Mouse (Mus musculus) embryonic facial prominence, embryonic 13.5 days (tissue): ENCODE data around the gene Rap2a. TPM values are rescaled to one million over a fixed set of nuclear protein-coding genes. Genes with fewer than 3 reads are reported as not detected.

ENCODE experiments used
- ATAC-seq: fragments of 200-750 bp; cut with Nextera tagmentation; 2 replicates; pipeline ENCODE4 v1.8.0; 2017; ENCODE audit warnings: low read depth; ENCODE audit not compliant: insufficient number of reproducible peaks, insufficient read depth, low FRiP score, low TSS enrichment
- H3K27ac ChIP-seq: fragments of 300-500 bp; sonication (generic); 2 replicates; pipeline ENCODE4 v1.5.1; 2015; ENCODE audit warnings: moderate library complexity, mild to moderate bottlenecking, inconsistent platforms
- H3K27me3 ChIP-seq: fragments of 300-500 bp; sonication (generic); 2 replicates; pipeline ENCODE4 v1.6.1; 2015; ENCODE audit warnings: mild to moderate bottlenecking, inconsistent platforms
- H3K36me3 ChIP-seq: fragments of 300-500 bp; sonication (generic); 2 replicates; pipeline ENCODE4 v1.6.1; 2015; ENCODE audit warnings: mild to moderate bottlenecking, inconsistent platforms
- H3K4me1 ChIP-seq: fragments of 300-500 bp; sonication (generic); 2 replicates; pipeline ENCODE4 v1.6.1; 2015; ENCODE audit warnings: inconsistent platforms
- H3K4me2 ChIP-seq: fragments of 300-500 bp; sonication (generic); 2 replicates; pipeline ENCODE4 v1.6.1; 2015; ENCODE audit warnings: moderate library complexity, mild to moderate bottlenecking, inconsistent platforms
- H3K4me3 ChIP-seq: fragments of 300-500 bp; sonication (generic); 2 replicates; pipeline ENCODE4 v1.5.1; 2015; ENCODE audit warnings: mild to moderate bottlenecking, inconsistent platforms
- H3K9ac ChIP-seq: fragments of 300-500 bp; sonication (generic); 2 replicates; pipeline ENCODE4 v1.6.1; 2015; ENCODE audit warnings: mild to moderate bottlenecking, inconsistent platforms
- H3K9me3 ChIP-seq: fragments of 300-500 bp; sonication (generic); 2 replicates; pipeline ENCODE4 v1.6.1; 2016; ENCODE audit warnings: inconsistent platforms
- WGBS: fragments of 180-500 bp; shearing (Covaris S2); methylation state at CpG from one replicate; pipeline ENCODE4 v1.1.7; 2015; ENCODE audit warnings: mixed read lengths; 5-methylcytosine and 5-hydroxymethylcytosine counted together
- polyA plus RNA-seq: library from polyadenylated mRNA; unstranded; fragments of >200 nt; fragmentation: Nextera tagmentation; extraction: Ambion mirVana; gene quantifications from 2 replicates; pipeline ENCODE4 v1.2.1, GENCODE M21; 2015

Rap2a gene
- polyA plus RNA-seq, 1 experiment from 2014 or later = 7.8 TPM

DNA sequence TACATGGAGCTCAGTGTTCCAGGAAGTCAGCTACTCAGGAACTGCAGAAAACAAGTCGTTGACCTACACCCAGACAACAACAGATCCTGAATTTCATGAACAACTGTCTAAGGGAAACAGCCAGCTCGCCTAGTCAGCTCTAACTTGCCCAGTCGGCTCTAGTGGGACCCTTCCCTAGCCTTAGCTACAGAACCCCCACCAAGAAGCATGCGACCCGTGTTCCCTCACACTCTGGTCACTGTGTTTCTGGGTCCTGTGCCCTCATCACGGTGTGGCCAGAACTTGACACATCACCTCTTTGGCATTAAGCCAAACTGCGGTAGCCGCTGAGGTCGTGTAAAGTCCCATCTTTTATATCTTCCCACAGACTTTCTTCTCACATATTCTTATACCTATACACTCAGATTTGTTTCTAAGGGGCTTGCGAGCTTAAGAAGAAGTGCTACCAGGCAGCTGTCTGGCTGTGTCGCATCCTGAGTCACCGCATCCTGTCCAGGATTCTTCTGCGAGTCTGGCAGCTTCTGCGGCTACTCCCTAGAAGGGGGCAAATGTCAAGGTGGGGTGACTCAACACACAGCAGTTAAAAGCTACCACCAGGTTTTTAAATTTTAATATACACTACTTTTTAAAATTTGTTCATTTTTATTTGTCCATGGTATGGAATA is 9.0 kb upstream of the Rap2a start:
- H3K27me3 ChIP-seq = no peaks in the 10 kb centered on the region
- H3K27ac ChIP-seq = no peak overlapping the region
- H3K4me1 ChIP-seq = no peaks in the 10 kb centered on the region
- no peaks in the 10 kb centered on the region for H3K9me3 ChIP-seq
- 88% methylated on average over 14 of the region's 14 CpGs for WGBS
- no peak for ATAC-seq
- H3K36me3 ChIP-seq = no peaks in the 10 kb centered on the region
- H3K4me2 ChIP-seq = no peak overlapping the region
- no peak overlapping the region for H3K4me3 ChIP-seq
- no peak overlapping the region for H3K9ac ChIP-seq

DNA sequence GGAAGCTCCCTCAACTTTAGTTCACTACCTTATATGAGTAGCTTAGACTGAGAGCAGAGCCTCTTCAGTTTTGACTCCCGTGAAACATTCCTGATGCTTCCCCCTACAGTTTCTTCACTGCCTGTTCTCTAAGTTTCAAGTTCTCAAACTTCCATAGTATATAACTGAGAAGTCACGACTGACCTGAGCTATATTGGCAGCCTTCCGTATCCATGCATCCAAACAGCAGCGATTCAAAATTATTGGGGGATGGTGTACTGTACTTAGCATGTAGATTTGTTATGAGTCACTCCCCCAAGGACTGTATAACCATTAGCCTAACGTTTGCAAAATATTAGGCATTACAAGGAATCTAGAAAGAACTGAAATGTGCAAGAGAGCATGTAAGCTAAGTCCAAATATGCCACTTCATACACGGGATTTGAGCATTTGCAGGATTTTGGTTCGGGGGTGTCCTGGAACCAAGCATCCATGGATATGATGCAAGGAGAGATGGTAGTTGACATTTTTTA is 2.0 kb upstream of the Rap2a start:
- H3K9ac ChIP-seq = no peak overlapping the region
- WGBS = 67% methylated on average over 7 of the region's 7 CpGs
- peaks cover 9% of the 10 kb centered on the region for H3K4me1 ChIP-seq
- H3K4me3 ChIP-seq = 0 out of 2 replicates have a peak overlapping the region, but pooled peaks have one; percentile 83
- no peaks in the 10 kb centered on the region for H3K36me3 ChIP-seq
- no peak overlapping the region for H3K27ac ChIP-seq
- H3K4me2 ChIP-seq = peak overlapping the region; percentile 67
- no peak for ATAC-seq
- no peaks in the 10 kb centered on the region for H3K9me3 ChIP-seq
- no peaks in the 10 kb centered on the region for H3K27me3 ChIP-seq

DNA sequence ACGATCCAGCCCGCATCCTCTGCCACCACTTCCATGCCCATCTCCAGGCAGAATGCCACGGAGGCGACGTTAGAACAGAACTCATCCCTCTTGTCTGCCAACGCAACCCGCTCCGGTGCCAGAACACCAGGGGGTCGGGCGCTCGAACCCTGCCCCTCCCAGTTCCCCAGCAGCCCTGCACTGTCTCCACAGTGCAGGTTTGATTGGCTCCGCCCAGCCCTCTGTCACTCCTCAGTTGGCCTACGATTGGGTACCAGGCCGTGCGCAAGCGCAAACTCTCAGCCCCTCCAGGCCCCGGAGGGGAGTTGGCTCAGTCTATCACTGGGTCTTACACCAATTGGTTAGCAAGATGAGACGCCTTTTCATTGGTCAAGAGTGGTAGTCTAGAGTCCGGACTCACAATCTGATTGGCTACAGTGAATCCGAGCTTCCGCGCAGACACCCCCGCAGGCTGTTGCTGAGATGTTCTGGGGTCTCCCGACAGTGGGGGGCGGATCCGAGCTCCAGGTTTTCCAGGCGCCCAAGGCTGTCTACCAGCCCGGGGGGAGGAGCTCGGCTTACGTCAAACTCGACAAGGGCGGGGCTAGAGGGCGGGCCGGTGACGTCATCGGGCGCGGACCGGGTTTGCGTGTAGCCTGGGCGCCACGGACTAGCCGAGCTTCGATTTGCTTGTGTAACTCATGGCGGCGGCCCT is 809 bp upstream of the Rap2a start:
- Histone ChIP-seq H3K27ac (peak overlapping the region; percentile 95), H3K4me3 (peak overlapping the region; percentile 83), H3K9ac (peak overlapping the region; percentile 89), H3K9me3 (no peaks in the 10 kb centered on the region), H3K4me2 (peak overlapping the region; percentile 67), H3K4me1 (peaks cover 9% of the 10 kb centered on the region), H3K27me3 (no peaks in the 10 kb centered on the region), H3K36me3 (peaks cover 3% of the 10 kb centered on the region; the same call in 1 of the 2 replicates)
- ATAC-seq = peak; percentile 97
- under 1% methylated on average over 46 of the region's 46 CpGs for WGBS

DNA sequence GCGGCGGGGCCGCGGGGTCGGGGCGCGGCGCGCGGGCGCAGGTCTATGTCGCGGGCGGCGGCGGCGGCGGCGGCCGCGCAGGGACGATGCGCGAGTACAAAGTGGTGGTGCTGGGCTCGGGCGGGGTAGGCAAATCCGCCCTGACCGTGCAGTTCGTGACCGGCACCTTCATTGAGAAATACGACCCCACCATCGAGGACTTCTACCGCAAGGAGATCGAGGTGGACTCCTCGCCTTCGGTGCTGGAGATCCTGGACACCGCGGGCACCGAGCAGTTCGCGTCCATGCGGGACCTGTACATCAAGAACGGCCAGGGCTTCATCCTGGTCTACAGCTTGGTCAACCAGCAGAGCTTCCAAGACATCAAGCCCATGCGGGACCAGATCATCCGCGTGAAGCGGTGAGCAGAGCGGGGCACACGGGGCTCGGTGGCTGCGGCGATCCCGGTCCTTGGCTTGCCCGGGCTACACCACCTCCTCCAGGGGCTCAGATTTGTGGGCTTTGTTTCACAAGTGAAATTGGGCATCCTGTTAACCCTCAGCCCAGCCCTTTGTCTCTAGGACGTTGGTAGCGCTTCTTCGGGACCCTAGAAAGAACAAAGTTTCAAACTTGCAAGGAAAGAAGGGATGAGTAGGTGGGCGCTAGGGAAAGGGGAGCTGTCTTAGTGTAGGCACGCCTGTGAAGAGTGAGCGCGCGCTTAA is 547 bp downstream of the Rap2a start:
- Histone ChIP-seq H3K4me3 (peak overlapping the region; percentile 83), H3K4me1 (peaks cover 9% of the 10 kb centered on the region), H3K9ac (peak overlapping the region; percentile 89), H3K27ac (peak overlapping the region; percentile 95), H3K36me3 (peaks cover 7% of the 10 kb centered on the region; the same call in 1 of the 2 replicates), H3K9me3 (no peaks in the 10 kb centered on the region), H3K4me2 (peak overlapping the region; percentile 67), H3K27me3 (no peaks in the 10 kb centered on the region)
- no peak; the same call in 1 of the 2 replicates for ATAC-seq
- under 1% methylated on average over 62 of the region's 62 CpGs for WGBS

DNA sequence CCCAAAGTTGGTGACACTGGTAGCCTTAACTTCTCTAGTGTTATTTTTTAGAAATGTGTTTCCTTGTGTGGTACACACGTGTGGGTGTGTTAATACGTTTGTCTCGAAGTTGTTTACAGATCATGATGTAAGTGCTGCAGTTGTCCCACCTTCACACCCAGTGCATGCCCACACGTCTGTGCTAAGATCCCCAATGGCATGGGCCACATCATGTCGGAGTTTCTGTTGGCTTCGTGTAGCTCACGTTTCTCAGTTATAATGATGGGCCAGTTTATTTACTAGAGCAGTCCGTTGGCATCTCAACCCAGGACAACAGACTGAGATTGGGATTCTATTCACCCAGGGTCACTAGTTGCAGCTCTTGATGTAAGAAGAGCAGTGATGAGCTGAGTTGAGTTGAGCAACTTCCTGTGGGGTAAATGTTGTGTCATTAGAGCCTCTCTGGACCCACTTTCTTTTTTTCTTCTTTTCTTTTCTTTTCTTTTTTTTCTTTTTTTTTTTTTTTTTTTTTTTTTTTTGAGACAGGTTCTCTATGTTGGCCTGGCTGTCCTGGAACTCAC is 2.2 kb downstream of the Rap2a start:
- H3K27ac ChIP-seq = no peak overlapping the region
- 82% methylated on average over 8 of the region's 8 CpGs for WGBS
- no peak for ATAC-seq
- H3K9me3 ChIP-seq = no peaks in the 10 kb centered on the region
- peak overlapping the region; percentile 10; the same call in 1 of the 2 replicates for H3K4me3 ChIP-seq
- H3K27me3 ChIP-seq = no peaks in the 10 kb centered on the region
- no peak overlapping the region for H3K9ac ChIP-seq
- H3K4me2 ChIP-seq = peak overlapping the region; percentile 67
- H3K4me1 ChIP-seq = peaks cover 9% of the 10 kb centered on the region
- peaks cover 10% of the 10 kb centered on the region; the same call in 1 of the 2 replicates for H3K36me3 ChIP-seq

DNA sequence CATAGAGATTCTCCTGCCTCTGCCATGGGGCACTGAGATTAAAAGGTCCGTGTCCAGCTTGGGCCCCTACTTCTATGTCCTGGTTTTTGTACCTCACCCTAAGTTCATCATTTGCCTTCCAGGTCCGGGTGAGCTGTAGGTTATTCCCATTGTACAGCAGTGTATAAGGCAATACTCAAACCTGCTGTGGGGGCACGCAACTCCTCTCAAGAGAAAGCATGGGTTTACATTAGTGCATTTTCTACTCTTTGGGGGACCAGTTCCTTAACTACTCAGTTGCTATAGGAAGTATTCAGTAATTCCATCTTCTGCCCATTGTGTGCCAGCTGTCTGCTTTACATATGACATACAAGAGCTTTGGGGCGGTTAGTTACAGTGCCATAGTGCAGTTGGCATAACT is 2.7 kb downstream of the Rap2a start:
- no peak overlapping the region for H3K4me2 ChIP-seq
- no peaks in the 10 kb centered on the region for H3K9me3 ChIP-seq
- 96% methylated on average over 4 of the region's 4 CpGs for WGBS
- no peak overlapping the region for H3K27ac ChIP-seq
- no peak overlapping the region for H3K9ac ChIP-seq
- no peak for ATAC-seq
- no peaks in the 10 kb centered on the region for H3K27me3 ChIP-seq
- no peak overlapping the region for H3K4me3 ChIP-seq
- H3K4me1 ChIP-seq = peaks cover 9% of the 10 kb centered on the region
- H3K36me3 ChIP-seq = peaks cover 10% of the 10 kb centered on the region; the same call in 1 of the 2 replicates

DNA sequence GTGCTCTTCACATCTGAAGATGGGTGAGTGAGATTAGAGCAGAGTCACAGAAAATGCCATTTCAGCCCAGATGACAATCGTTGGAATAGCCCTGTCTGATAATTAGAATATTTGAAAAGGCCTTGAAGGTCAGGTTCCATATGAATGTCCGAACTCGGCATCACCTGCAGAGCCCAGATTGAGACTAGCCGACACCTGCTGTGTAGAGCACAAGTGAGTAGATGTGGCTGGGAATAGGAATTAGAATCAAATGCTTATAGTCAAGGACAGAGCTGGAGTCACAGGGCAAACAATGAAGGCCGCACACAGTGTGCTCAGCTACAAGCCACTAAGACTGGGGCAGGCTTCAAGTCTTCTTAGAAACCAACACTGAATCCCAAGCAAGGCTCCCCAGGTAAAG is 6.3 kb downstream of the Rap2a start:
- Histone ChIP-seq H3K9ac (no peak overlapping the region), H3K36me3 (peaks cover 10% of the 10 kb centered on the region; the same call in 1 of the 2 replicates), H3K4me2 (no peak overlapping the region), H3K4me3 (no peak overlapping the region), H3K4me1 (peaks cover 9% of the 10 kb centered on the region), H3K9me3 (no peaks in the 10 kb centered on the region), H3K27me3 (no peaks in the 10 kb centered on the region), H3K27ac (no peak overlapping the region)
- no peak for ATAC-seq
- 87% methylated on average over 5 of the region's 5 CpGs for WGBS

DNA sequence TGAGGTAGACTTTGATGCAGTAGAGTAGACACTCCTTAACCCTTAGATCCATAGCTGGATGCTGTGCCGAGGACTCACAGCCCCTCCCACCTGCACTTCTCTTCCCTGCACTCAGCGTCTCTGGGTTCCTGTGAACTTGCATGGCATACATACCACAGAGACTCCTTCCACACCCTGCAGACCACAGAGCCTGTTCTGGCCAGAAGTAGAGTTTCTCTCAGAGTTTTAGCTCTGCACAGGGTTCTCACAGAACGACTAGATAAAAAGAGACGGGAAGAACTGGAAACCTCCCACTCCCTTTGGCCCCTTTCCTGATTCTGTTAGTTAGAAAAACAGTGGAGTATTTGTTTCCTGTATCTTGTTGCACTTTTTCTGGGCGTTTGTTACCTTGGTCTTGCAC is 18.0 kb downstream of the Rap2a start:
- Histone ChIP-seq H3K4me3 (no peak overlapping the region), H3K4me1 (peaks cover 28% of the 10 kb centered on the region), H3K27me3 (no peaks in the 10 kb centered on the region), H3K4me2 (no peak overlapping the region), H3K27ac (no peak overlapping the region), H3K9me3 (no peaks in the 10 kb centered on the region), H3K9ac (no peak overlapping the region), H3K36me3 (no peaks in the 10 kb centered on the region)
- 29% methylated on average over 5 of the region's 5 CpGs for WGBS
- ATAC-seq = no peak; the same call in 1 of the 2 replicates

DNA sequence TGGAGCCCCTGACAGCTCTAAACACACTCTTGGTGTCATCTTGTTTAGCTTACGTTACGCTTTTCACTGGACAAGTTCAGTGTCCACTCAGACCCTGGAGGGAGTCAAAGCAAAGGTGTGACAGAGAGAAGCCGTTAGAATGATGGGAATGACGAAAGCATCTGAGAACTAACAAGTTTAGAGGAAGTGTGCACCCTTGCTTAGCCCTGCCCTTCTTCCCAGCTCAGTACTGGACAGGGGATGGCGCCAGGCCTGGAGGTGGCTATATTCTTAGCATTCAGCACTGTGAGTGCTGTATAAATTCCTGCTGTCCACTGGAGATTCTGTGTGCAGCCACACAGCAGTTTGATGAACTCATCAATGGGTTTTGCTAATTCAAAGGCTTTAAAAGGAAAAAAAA is 18.6 kb downstream of the Rap2a start:
- Histone ChIP-seq H3K36me3 (no peaks in the 10 kb centered on the region), H3K4me3 (no peak overlapping the region), H3K4me1 (peaks cover 28% of the 10 kb centered on the region), H3K4me2 (no peak overlapping the region), H3K27me3 (no peaks in the 10 kb centered on the region), H3K9me3 (no peaks in the 10 kb centered on the region), H3K9ac (no peak overlapping the region), H3K27ac (no peak overlapping the region)
- ATAC-seq = no peak
- WGBS = 80% methylated on average over 5 of the region's 5 CpGs

DNA sequence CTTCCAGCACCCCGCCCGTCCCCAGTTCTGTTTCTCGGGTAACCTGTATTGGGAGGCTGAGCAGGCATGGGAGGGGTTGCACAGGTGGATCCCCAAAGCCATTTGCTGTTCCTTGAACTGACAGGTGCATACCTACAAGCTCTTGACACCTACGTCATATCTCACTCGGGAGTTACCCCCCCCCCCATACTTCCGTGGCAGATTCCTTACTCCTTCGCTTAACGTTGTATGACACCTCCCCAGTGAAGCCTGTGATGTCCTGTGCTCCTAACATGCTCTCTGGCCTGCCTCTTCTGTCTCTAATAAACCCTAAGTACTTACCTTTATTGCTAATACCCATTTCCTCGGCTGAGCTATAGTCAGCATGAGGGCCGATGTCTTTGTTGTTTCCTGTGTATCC is 20.9 kb downstream of the Rap2a start:
- ATAC-seq = no peak
- WGBS = 92% methylated on average over 10 of the region's 10 CpGs
- Histone ChIP-seq H3K4me2 (no peak overlapping the region), H3K9ac (no peak overlapping the region), H3K4me1 (peaks cover 23% of the 10 kb centered on the region), H3K9me3 (no peaks in the 10 kb centered on the region), H3K4me3 (no peak overlapping the region), H3K36me3 (peaks cover 5% of the 10 kb centered on the region), H3K27me3 (no peaks in the 10 kb centered on the region), H3K27ac (no peak overlapping the region)

DNA sequence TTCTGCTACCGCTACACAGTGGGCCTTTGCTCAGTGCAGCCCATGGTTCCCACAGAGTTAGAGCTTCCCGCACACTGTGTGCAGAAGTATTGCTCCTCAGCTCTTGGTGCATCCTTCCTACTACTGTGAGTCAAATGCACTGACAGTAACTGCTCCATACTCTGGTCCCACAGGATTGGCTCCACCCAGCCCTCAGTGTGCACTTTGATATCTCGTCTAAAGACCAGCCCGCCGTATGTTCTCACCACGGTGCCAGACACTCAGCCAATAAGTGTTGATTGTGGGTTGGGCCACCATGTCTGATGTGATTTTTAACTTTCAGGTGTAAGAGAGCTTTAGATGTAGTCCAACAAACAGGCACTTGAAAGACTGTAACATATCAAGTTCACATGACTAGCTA is 21.4 kb downstream of the Rap2a start:
- no peak overlapping the region for H3K27ac ChIP-seq
- H3K27me3 ChIP-seq = no peaks in the 10 kb centered on the region
- ATAC-seq = no peak
- no peak overlapping the region for H3K4me3 ChIP-seq
- no peak overlapping the region for H3K4me2 ChIP-seq
- no peak overlapping the region for H3K9ac ChIP-seq
- WGBS = 90% methylated on average over 6 of the region's 6 CpGs
- H3K4me1 ChIP-seq = peaks cover 22% of the 10 kb centered on the region
- no peaks in the 10 kb centered on the region for H3K9me3 ChIP-seq
- H3K36me3 ChIP-seq = peaks cover 5% of the 10 kb centered on the region
